Mouse (Mus musculus) intestine, embryonic 15.5 days (tissue): Measurements from ENCODE around the gene Dnase1. TPM values are rescaled to one million over a fixed set of nuclear protein-coding genes. Genes with fewer than 3 reads are reported as not detected.

Experiments
- ATAC-seq: fragments of 200-750 bp; cut with Nextera tagmentation; 2 replicates; pipeline ENCODE4 v1.8.0; 2017; ENCODE audit warnings: moderate TSS enrichment, moderate library complexity
- H3K27ac ChIP-seq: fragments of 300-500 bp; sonication (generic); 2 replicates; pipeline ENCODE4 v1.5.1; 2015; ENCODE audit warnings: mild to moderate bottlenecking, inconsistent platforms
- H3K27me3 ChIP-seq: fragments of 300-500 bp; sonication (generic); replicated peaks from 2 replicates; pipeline ENCODE4 v1.6.1; 2015; ENCODE audit warnings: inconsistent platforms
- H3K36me3 ChIP-seq: fragments of 300-500 bp; sonication (generic); 2 replicates; pipeline ENCODE4 v1.6.1; 2015; ENCODE audit warnings: inconsistent platforms
- H3K4me1 ChIP-seq: fragments of 300-500 bp; sonication (generic); replicated peaks from 2 replicates; pipeline ENCODE4 v1.6.1; 2015; ENCODE audit warnings: inconsistent platforms
- H3K4me2 ChIP-seq: fragments of 300-500 bp; sonication (generic); replicated peaks from 2 replicates; pipeline ENCODE4 v1.6.1; 2015; ENCODE audit warnings: mild to moderate bottlenecking, inconsistent platforms
- H3K4me3 ChIP-seq: fragments of 300-500 bp; sonication (generic); replicated peaks from 2 replicates; pipeline ENCODE4 v1.5.1; 2015; ENCODE audit warnings: inconsistent platforms
- H3K9ac ChIP-seq: fragments of 300-500 bp; sonication (generic); 2 replicates; pipeline ENCODE4 v1.6.1; 2015; ENCODE audit warnings: inconsistent platforms
- H3K9me3 ChIP-seq: fragments of 300-500 bp; sonication (generic); 2 replicates; pipeline ENCODE4 v1.6.1; 2016; ENCODE audit warnings: inconsistent platforms
- WGBS: fragments of 180-500 bp; shearing (Covaris S2); methylation state at CpG from one replicate; pipeline ENCODE4 v1.1.7; 2015; 5-methylcytosine and 5-hydroxymethylcytosine counted together
- polyA plus RNA-seq: library from polyadenylated mRNA; unstranded; fragments of >200 nt; fragmentation: Nextera tagmentation; extraction: Ambion mirVana; gene quantifications from 2 replicates; pipeline ENCODE4 v1.2.1, GENCODE M21; 2015

Gene Dnase1
- polyA plus RNA-seq, 1 experiment from 2014 or later, result 2.7 TPM

DNA sequence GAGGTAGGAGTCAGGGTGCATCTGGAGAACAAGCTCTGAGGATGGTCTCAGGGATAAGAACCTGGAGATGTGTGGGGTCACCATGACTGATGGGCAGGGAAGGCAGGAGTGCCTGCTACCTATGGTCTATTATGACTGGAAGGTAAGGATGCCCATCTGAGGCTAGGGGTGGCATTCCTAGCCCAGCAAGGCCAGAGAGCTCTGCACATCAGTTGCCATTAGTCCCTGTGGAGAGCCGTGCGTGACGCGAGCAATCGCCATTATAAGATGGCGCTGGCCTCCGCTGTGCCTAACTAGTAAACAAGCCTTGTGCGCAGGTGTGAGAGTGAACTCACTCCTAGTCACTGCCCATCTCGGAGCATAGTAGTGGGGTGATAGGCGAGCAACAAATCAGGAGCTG, 6.2 kb upstream of the Dnase1 start:
- WGBS, result 94% methylated on average over 10 of the region's 10 CpGs
- no peak overlapping the region for H3K27ac ChIP-seq
- H3K27me3 ChIP-seq, result no peaks in the 10 kb centered on the region
- H3K36me3 ChIP-seq, result no peaks in the 10 kb centered on the region
- H3K4me2 ChIP-seq, result no peak overlapping the region
- H3K9me3 ChIP-seq, result no peaks in the 10 kb centered on the region
- no peaks in the 10 kb centered on the region for H3K4me1 ChIP-seq
- ATAC-seq, result no peak
- H3K4me3 ChIP-seq, result no peak overlapping the region
- H3K9ac ChIP-seq, result no peak overlapping the region

- no peak overlapping the region for H3K27ac ChIP-seq
- ATAC-seq, result no peak
- H3K36me3 ChIP-seq, result no peaks in the 10 kb centered on the region
- no peak overlapping the region for H3K4me2 ChIP-seq
- no peak overlapping the region for H3K4me3 ChIP-seq
- H3K9ac ChIP-seq, result no peak overlapping the region
- H3K27me3 ChIP-seq, result no peaks in the 10 kb centered on the region
- H3K9me3 ChIP-seq, result no peaks in the 10 kb centered on the region
- no peaks in the 10 kb centered on the region for H3K4me1 ChIP-seq
- 63% methylated on average over 6 of the region's 6 CpGs for WGBS
These were observed 5.1 kb upstream of the Dnase1 start for GRCm38 (mm10) chr16:4031441-4032274.

GRCm38 (mm10) chr16:4032341-4032748, 4.4 kb upstream of the Dnase1 start:
- Histone ChIP-seq H3K27me3 (no peaks in the 10 kb centered on the region), H3K4me2 (no peak overlapping the region), H3K36me3 (no peaks in the 10 kb centered on the region), H3K4me1 (no peaks in the 10 kb centered on the region), H3K4me3 (no peak overlapping the region), H3K9ac (no peak overlapping the region), H3K9me3 (no peaks in the 10 kb centered on the region), H3K27ac (no peak overlapping the region)
- 69% methylated on average over 6 of the region's 6 CpGs for WGBS
- peak; percentile 46 for ATAC-seq

DNA sequence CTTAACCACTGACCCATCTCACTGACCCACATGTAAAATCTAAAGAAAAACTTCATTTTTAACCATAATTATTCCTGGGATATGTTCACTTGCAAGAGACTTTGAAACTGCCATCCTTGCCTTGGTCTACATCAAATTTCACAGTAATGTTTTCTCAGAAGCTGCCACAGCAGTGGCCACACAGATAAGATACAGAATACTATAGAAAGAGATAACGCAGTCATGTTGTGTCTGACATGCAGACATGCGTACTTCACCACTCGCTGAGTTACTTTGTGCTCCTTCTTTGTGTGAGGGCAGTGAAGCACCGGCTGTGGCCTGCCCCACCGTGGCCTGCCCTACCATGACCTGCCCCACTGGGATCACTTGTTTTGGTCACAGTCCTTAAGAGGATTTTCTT, 2.8 kb upstream of the Dnase1 start:
- H3K4me3 ChIP-seq, result no peak overlapping the region
- H3K9me3 ChIP-seq, result no peaks in the 10 kb centered on the region
- peaks cover 13% of the 10 kb centered on the region for H3K36me3 ChIP-seq
- H3K27me3 ChIP-seq, result no peaks in the 10 kb centered on the region
- 79% methylated on average over 5 of the region's 5 CpGs for WGBS
- no peak overlapping the region for H3K9ac ChIP-seq
- no peak for ATAC-seq
- no peaks in the 10 kb centered on the region for H3K4me1 ChIP-seq
- H3K4me2 ChIP-seq, result no peak overlapping the region
- H3K27ac ChIP-seq, result no peak overlapping the region

DNA sequence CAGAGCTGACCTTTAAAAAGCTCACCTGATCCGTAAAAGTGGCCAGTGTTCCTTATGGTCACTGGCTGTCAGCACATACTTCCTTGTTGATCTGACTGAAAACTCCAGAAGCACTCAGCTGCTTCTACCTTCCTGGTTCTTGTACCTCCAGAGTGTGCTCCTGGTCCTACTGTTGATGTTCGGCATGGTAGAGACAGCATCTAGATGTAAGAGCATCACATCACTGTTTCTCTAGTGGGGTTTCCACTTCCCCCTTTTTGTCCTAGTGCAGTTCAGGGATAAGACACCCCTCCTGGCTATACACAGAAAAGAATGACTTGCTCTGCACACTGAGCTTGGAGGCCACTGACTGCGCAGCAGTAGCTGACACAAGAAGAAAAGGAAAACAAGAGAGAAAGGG, 2.3 kb upstream of the Dnase1 start:
- Histone ChIP-seq H3K4me3 (no peak overlapping the region), H3K4me1 (no peaks in the 10 kb centered on the region), H3K9ac (no peak overlapping the region), H3K27ac (no peak overlapping the region), H3K9me3 (no peaks in the 10 kb centered on the region), H3K4me2 (no peak overlapping the region), H3K27me3 (no peaks in the 10 kb centered on the region), H3K36me3 (peaks cover 16% of the 10 kb centered on the region)
- WGBS, result 85% methylated on average over 3 of the region's 3 CpGs
- ATAC-seq, result no peak

DNA sequence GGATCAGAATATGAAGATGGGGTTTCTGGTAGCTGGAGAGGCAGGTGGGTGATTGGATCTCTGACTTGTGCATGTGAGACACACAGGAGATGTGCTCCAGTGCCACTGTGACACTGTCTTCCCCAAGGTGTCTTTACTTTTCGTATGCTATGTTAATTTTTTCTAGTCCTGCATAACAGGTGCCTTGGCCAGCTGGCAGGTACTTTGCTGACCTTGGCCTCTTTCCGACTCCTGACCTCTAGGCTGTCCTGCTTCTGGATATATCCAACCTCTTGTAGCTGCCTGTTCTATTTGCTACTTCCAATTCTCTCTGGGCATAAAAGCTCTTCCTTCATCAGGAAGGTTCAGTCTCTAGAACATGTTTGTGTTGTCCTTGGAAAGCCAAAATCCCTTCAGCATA, 1.2 kb upstream of the Dnase1 start:
- Histone ChIP-seq H3K4me2 (no peak overlapping the region), H3K36me3 (peaks cover 20% of the 10 kb centered on the region), H3K4me1 (no peaks in the 10 kb centered on the region), H3K9ac (no peak overlapping the region), H3K4me3 (no peak overlapping the region), H3K9me3 (no peaks in the 10 kb centered on the region), H3K27ac (no peak overlapping the region), H3K27me3 (no peaks in the 10 kb centered on the region)
- WGBS, result 91% methylated on average over 2 of the region's 2 CpGs
- ATAC-seq, result no peak

DNA sequence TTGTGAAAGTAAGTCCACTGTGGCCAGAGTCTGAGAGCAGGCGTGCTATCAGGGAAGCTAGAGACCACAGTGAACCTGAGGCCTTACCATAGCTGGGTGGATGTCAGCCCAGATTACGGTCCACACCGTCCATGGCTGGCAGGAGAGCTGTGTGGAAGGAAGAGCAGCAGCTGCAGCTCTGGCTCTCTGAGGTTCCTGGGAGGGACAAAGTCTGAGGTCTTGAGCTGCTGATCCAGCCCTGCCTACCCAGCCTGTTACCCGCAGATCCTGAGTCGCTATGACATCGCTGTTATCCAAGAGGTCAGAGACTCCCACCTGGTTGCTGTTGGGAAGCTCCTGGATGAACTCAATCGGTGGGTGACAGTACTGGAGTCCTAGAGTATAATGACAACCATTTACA, 948 bp downstream of the Dnase1 start:
- 92% methylated on average over 7 of the region's 7 CpGs for WGBS
- no peaks in the 10 kb centered on the region for H3K9me3 ChIP-seq

DNA sequence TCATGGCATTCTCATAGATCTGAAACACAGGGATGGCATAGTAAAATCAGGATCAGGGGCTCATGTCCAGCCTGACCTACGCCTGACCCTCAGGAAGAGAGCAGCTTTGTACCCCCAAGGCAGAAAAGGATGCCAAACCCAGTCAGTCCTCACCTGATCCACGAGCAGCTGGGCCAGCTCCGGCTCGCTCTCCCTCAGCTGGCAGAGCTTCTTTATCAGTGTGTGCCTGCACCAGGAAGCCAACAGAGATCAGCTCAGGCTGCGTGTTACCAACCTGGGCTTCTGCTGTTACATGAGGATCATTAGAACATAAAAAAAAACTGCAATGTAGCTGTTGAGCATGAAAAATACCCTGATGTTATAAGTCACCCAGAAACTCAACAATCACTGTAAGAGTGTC, 3.5 kb downstream of the Dnase1 start:
- H3K9me3 ChIP-seq, result no peaks in the 10 kb centered on the region
- WGBS, result 85% methylated on average over 5 of the region's 5 CpGs
- no peak overlapping the region for H3K4me2 ChIP-seq
- H3K4me3 ChIP-seq, result no peak overlapping the region
- no peak overlapping the region for H3K27ac ChIP-seq
- no peaks in the 10 kb centered on the region for H3K4me1 ChIP-seq
- no peak for ATAC-seq
- H3K9ac ChIP-seq, result no peak overlapping the region
- no peaks in the 10 kb centered on the region for H3K27me3 ChIP-seq
- peaks cover 33% of the 10 kb centered on the region for H3K36me3 ChIP-seq

More for the DNA sequence above, 948 bp downstream of the Dnase1 start:
- Histone ChIP-seq H3K4me3 (no peak overlapping the region), H3K27ac (no peak overlapping the region), H3K9ac (no peak overlapping the region), H3K4me1 (no peaks in the 10 kb centered on the region), H3K27me3 (no peaks in the 10 kb centered on the region), H3K4me2 (no peak overlapping the region), H3K36me3 (peaks cover 24% of the 10 kb centered on the region)
- ATAC-seq, result no peak

- ATAC-seq, result no peak
- Histone ChIP-seq H3K4me3 (no peak overlapping the region), H3K27ac (no peak overlapping the region), H3K36me3 (peaks cover 41% of the 10 kb centered on the region), H3K4me2 (no peak overlapping the region), H3K9me3 (no peaks in the 10 kb centered on the region), H3K4me1 (no peaks in the 10 kb centered on the region), H3K27me3 (no peaks in the 10 kb centered on the region), H3K9ac (no peak overlapping the region)
- WGBS, result 99% methylated on average over 4 of the region's 4 CpGs
These were observed 4.9 kb downstream of the Dnase1 start for GRCm38 (mm10) chr16:4041646-4042045.

- no peaks in the 10 kb centered on the region for H3K9me3 ChIP-seq
- 88% methylated on average over 2 of the region's 2 CpGs for WGBS
These were observed 7.4 kb downstream of the Dnase1 start for GRCm38 (mm10) chr16:4044093-4044492.

GRCm38 (mm10) chr16:4045524-4045923, 8.8 kb downstream of the Dnase1 start:
- WGBS, result 86% methylated on average over 4 of the region's 4 CpGs
- Histone ChIP-seq H3K4me3 (no peak overlapping the region), H3K9ac (no peak overlapping the region), H3K4me2 (no peak overlapping the region), H3K9me3 (no peaks in the 10 kb centered on the region), H3K4me1 (no peaks in the 10 kb centered on the region), H3K27ac (no peak overlapping the region), H3K36me3 (peaks cover 23% of the 10 kb centered on the region), H3K27me3 (no peaks in the 10 kb centered on the region)
- no peak for ATAC-seq

More at GRCm38 (mm10) chr16:4044093-4044492, 7.4 kb downstream of the Dnase1 start:
- H3K36me3 ChIP-seq, result peaks cover 26% of the 10 kb centered on the region
- no peak overlapping the region for H3K9ac ChIP-seq
- H3K27ac ChIP-seq, result no peak overlapping the region
- ATAC-seq, result no peak; the same call in 1 of the 2 replicates
- H3K4me2 ChIP-seq, result no peak overlapping the region
- H3K4me3 ChIP-seq, result no peak overlapping the region
- H3K27me3 ChIP-seq, result no peaks in the 10 kb centered on the region
- no peaks in the 10 kb centered on the region for H3K4me1 ChIP-seq

GRCm38 (mm10) chr16:4052601-4053000, 15.9 kb downstream of the Dnase1 start:
- no peak for ATAC-seq
- no peak overlapping the region for H3K4me3 ChIP-seq
- H3K4me2 ChIP-seq, result no peak overlapping the region
- no peak overlapping the region for H3K9ac ChIP-seq
- H3K36me3 ChIP-seq, result peaks cover 25% of the 10 kb centered on the region
- WGBS, result 90% methylated on average over 4 of the region's 4 CpGs
- no peaks in the 10 kb centered on the region for H3K4me1 ChIP-seq
- no peaks in the 10 kb centered on the region for H3K9me3 ChIP-seq
- H3K27ac ChIP-seq, result no peak overlapping the region
- no peaks in the 10 kb centered on the region for H3K27me3 ChIP-seq

- no peak overlapping the region for H3K9ac ChIP-seq
- H3K4me3 ChIP-seq, result no peak overlapping the region
- no peaks in the 10 kb centered on the region for H3K27me3 ChIP-seq
- no peak overlapping the region for H3K4me2 ChIP-seq
- WGBS, result 84% methylated on average over 3 of the region's 3 CpGs
- peaks cover 25% of the 10 kb centered on the region for H3K36me3 ChIP-seq
- H3K9me3 ChIP-seq, result no peaks in the 10 kb centered on the region
- H3K27ac ChIP-seq, result no peak overlapping the region
- H3K4me1 ChIP-seq, result no peaks in the 10 kb centered on the region
- ATAC-seq, result no peak
These were observed 17.1 kb downstream of the Dnase1 start for GRCm38 (mm10) chr16:4053811-4054210.
